Mouse (Mus musculus) myocyte (in vitro differentiated cells): Measurements from ENCODE around the gene Skp1a. TPM values are rescaled to one million over a fixed set of nuclear protein-coding genes. Genes with fewer than 3 reads are reported as not detected.

ENCODE experiments used
- H3K27me3 ChIP-seq: one replicate; pipeline ENCODE4 v1.6.1; 2011; ENCODE audit not compliant: control insufficient read depth, insufficient read depth, insufficient read length
- H3K36me3 ChIP-seq: one replicate; pipeline ENCODE4 v1.6.1; 2011; ENCODE audit not compliant: control insufficient read depth, insufficient read depth
- H3K4me2 ChIP-seq: one replicate; pipeline ENCODE4 v1.6.1; 2011; ENCODE audit warnings: low read depth, control low read depth
- H3K4me3 ChIP-seq: one replicate; pipeline ENCODE4 v1.5.1; 2011; ENCODE audit warnings: mild to moderate bottlenecking, control low read depth, moderate library complexity
- H3K79me2 ChIP-seq: one replicate; pipeline ENCODE4 v1.6.1; 2011; ENCODE audit not compliant: control insufficient read depth, insufficient read depth
- H3ac ChIP-seq: one replicate; pipeline ENCODE4 v1.6.1; 2011; ENCODE audit not compliant: control insufficient read depth, insufficient read length
- CEBPB ChIP-seq: IDR thresholded peaks from 2 replicates; pipeline ENCODE4 v1.6.1; 2011; ENCODE audit warnings: mild to moderate bottlenecking, moderate library complexity; ENCODE audit not compliant: poor library complexity, insufficient read depth, severe bottlenecking
- E2F4 ChIP-seq: IDR thresholded peaks from one replicate; pipeline ENCODE4 v1.6.1; 2011; ENCODE audit warnings: mild to moderate bottlenecking, control low read depth, moderate library complexity; ENCODE audit not compliant: insufficient read depth
- MAX ChIP-seq: IDR thresholded peaks from one replicate; pipeline ENCODE4 v1.6.1; 2011; ENCODE audit warnings: low read depth, mild to moderate bottlenecking, control low read depth
- MYOD1 ChIP-seq, 3 experiments: IDR thresholded peaks; one replicate each; pipeline ENCODE4 v1.6.1; 2011; ENCODE audit warnings: control low read depth in 2 of 3, low read depth in 2 of 3, mild to moderate bottlenecking in 2 of 3, moderate library complexity in 1 of 3; ENCODE audit not compliant: insufficient read length in 2 of 3, control insufficient read depth in 1 of 3
- MYOG ChIP-seq, 3 experiments: IDR thresholded peaks; one replicate each; pipeline ENCODE4 v1.6.1; 2011; ENCODE audit warnings: control low read depth in 2 of 3, low read depth in 2 of 3, mild to moderate bottlenecking in 2 of 3; ENCODE audit not compliant: insufficient read length in 2 of 3, control insufficient read depth in 1 of 3, insufficient read depth in 1 of 3
- POLR2A ChIP-seq: IDR thresholded peaks from one replicate; pipeline ENCODE4 v1.6.1; 2011; ENCODE audit warnings: low read depth, mild to moderate bottlenecking, control low read depth, moderate library complexity; ENCODE audit not compliant: insufficient read length
- POLR2AphosphoS2 ChIP-seq: IDR thresholded peaks from one replicate; pipeline ENCODE4 v1.6.1; 2011; ENCODE audit warnings: low read depth, control low read depth; ENCODE audit not compliant: insufficient read length
- REST ChIP-seq: IDR thresholded peaks from one replicate; pipeline ENCODE4 v1.6.1; 2011; ENCODE audit warnings: mild to moderate bottlenecking, control low read depth, moderate library complexity; ENCODE audit not compliant: insufficient read depth, insufficient read length
- SRF ChIP-seq: IDR thresholded peaks from one replicate; pipeline ENCODE4 v1.6.1; 2011; ENCODE audit warnings: low read depth; ENCODE audit not compliant: control insufficient read depth, insufficient read length
- TCF12 ChIP-seq: IDR thresholded peaks from one replicate; pipeline ENCODE4 v1.6.1; 2011; ENCODE audit warnings: mild to moderate bottlenecking, control low read depth; ENCODE audit not compliant: poor library complexity, insufficient read depth, severe bottlenecking
- TCF3 ChIP-seq: IDR thresholded peaks from one replicate; pipeline ENCODE4 v1.6.1; 2011; ENCODE audit warnings: low read depth, control low read depth; ENCODE audit not compliant: insufficient read length
- USF1 ChIP-seq: IDR thresholded peaks from one replicate; pipeline ENCODE4 v1.6.1; 2011; ENCODE audit warnings: low read depth, mild to moderate bottlenecking, control low read depth, moderate library complexity
- polyA plus RNA-seq: library from polyadenylated mRNA; unstranded; fragments of >200 nt; fragmentation: generic; extraction: Trizol; gene quantifications from one replicate; pipeline ENCODE4 v1.2.1, GENCODE M21; 2012; ENCODE audit warnings: missing spikeins

The Skp1a gene
- polyA plus RNA-seq, 1 experiment, result 168 TPM

DNA sequence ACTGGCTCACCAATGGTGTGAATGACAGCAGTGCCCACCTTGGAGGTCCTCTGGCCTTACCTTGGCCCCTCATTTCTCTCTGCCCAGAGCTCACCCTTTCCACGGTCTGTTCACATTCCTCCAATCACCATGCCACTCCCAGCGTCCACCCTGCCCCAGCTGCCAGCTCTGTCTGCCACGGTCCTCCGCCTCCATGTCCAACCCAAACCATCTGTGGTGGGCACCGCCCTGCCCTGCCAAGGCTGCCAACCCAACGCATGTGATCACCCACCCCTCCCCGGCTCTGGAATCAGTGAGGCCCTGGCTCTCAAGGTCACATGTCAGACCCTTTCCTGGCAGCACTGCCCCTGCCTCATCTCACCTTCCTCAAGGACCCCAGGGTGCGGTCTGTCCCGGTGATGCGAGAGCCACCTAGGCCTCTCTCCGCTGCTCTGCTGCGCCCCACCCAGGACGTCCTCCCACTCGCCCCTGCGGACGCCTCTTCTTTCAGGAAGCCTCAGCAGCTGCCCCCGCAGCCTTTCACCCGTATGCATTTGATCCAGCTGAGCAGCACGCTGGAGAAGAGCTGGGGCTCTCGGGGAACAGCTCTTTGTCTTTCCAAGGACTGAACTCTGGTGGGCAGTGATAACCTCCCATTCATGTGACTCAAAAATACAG lies 42.8 kb downstream of the Skp1a start:
- Histone ChIP-seq H3ac (no peak overlapping the region), H3K4me3 (no peak overlapping the region)
- TF ChIP-seq MAX (no peak), MYOD1 (IDR thresholded peaks at IDR 0.05; ENCODE audit: control insufficient read depth in 1 of 3, insufficient read length in 2 of 3, low read depth in 2 of 3) (peak in 2 of 3 experiments; percentile 85 to 92), SRF (no peak), POLR2A (peak; percentile 56), TCF3 (peak; percentile 22), USF1 (peak; percentile 18), TCF12 (peak; percentile 29), POLR2AphosphoS2 (peak; percentile 47), MYOG (IDR thresholded peaks at IDR 0.05; ENCODE audit: control insufficient read depth in 1 of 3, insufficient read depth in 1 of 3, insufficient read length in 2 of 3, low read depth in 2 of 3) (peak in 2 of 3 experiments; percentile 88 to 91)

DNA sequence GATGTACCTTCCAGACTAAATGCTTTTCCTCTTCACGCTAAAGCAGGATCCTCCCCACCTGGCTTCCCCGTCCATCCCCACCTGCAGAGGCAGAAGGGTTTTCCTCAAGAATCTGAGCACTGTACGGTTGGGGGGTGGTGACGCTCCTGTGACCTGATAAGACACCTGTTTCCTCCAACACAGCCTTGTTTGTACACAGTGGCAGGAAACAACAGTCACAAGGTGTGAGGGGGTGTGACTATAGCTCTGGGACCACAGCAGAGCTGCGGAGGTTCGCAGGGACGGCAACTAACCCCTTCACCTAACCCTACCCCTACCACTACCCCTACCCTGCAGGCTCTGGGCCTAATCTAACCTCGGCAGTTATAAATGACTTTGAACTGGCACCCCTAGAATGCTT lies 43.6 kb downstream of the Skp1a start:
- H3K4me3 ChIP-seq, result no peak overlapping the region
- H3K79me2 ChIP-seq, result no peaks in the 10 kb centered on the region
- H3K36me3 ChIP-seq, result peaks cover 5% of the 10 kb centered on the region
- H3ac ChIP-seq, result no peak overlapping the region
- no peaks in the 10 kb centered on the region for H3K27me3 ChIP-seq
- TF ChIP-seq MYOD1 (IDR thresholded peaks at IDR 0.05; ENCODE audit: control insufficient read depth in 1 of 3, insufficient read length in 2 of 3, low read depth in 2 of 3) (peak in 1 of 3 experiments; percentile 33), CEBPB (no peak), E2F4 (no peak)
- H3K4me2 ChIP-seq, result no peak overlapping the region

More for the DNA sequence above, 42.8 kb downstream of the Skp1a start:
- H3K4me2 ChIP-seq, result peak overlapping the region; percentile 76
- H3K27me3 ChIP-seq, result no peaks in the 10 kb centered on the region
- no peaks in the 10 kb centered on the region for H3K79me2 ChIP-seq
- H3K36me3 ChIP-seq, result peaks cover 3% of the 10 kb centered on the region

DNA sequence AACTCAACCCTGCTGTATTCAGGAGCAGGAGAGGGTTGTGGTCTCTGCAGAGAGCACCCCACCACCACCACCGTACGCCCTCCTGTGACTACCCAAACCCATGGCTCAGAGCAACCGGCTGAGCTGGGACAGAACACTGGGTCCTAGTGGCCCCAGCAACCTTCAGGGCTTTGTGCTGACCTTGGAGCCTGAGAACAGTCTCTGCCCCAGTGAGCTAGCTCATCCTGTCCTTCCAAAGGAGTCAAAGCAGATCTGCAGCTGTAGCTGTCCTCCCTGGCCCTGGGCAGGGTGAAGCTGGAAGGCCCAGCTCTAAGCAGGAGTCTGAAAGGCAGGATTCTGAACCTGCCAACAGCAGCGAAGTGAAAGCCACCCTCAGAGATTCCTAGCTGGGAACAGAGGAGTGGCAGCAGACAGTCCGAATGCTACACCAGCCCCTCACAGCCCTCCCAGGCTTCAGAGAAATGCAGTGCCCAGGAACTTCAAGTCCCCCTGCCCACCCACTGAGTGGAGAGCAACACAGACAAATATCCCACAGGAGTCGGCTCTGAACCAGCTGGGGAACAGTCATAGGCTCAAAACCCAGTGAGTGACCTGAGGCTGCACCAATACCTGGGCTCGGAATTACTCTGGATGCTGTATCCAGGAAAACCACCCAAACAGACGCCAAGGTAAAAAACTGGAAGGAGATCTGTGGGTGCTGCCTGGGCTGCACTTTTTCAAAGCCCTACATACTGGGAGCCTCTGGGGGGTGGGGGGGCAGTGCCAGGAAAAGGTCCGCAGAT lies 44.2 kb downstream of the Skp1a start:
- no peak overlapping the region for H3K4me2 ChIP-seq
- no peak overlapping the region for H3K4me3 ChIP-seq
- peaks cover 5% of the 10 kb centered on the region for H3K36me3 ChIP-seq
- no peaks in the 10 kb centered on the region for H3K27me3 ChIP-seq
- H3ac ChIP-seq, result no peak overlapping the region
- TF ChIP-seq CEBPB (no peak), E2F4 (no peak), TCF3 (no peak), USF1 (no peak)
- no peaks in the 10 kb centered on the region for H3K79me2 ChIP-seq

GRCm38 (mm10) chr11:52276961-52277391 lies 45.2 kb downstream of the Skp1a start:
- Histone ChIP-seq H3K79me2 (peaks cover 3% of the 10 kb centered on the region), H3K36me3 (peaks cover 5% of the 10 kb centered on the region), H3K4me2 (no peak overlapping the region), H3ac (no peak overlapping the region), H3K27me3 (no peaks in the 10 kb centered on the region), H3K4me3 (no peak overlapping the region)
- no peak for TF ChIP-seq POLR2AphosphoS2

- no peak overlapping the region for H3ac ChIP-seq
- peaks cover 5% of the 10 kb centered on the region for H3K36me3 ChIP-seq
- no peaks in the 10 kb centered on the region for H3K27me3 ChIP-seq
- H3K4me2 ChIP-seq, result no peak overlapping the region
- TF ChIP-seq CEBPB (no peak), REST (no peak), MAX (no peak), USF1 (no peak), MYOD1 (IDR thresholded peaks at IDR 0.05; ENCODE audit: control insufficient read depth in 1 of 3, insufficient read length in 2 of 3, low read depth in 2 of 3) (no peak), TCF3 (no peak), MYOG (IDR thresholded peaks at IDR 0.05; ENCODE audit: control insufficient read depth in 1 of 3, insufficient read depth in 1 of 3, insufficient read length in 2 of 3, low read depth in 2 of 3) (no peak), TCF12 (no peak), POLR2A (no peak), POLR2AphosphoS2 (no peak), E2F4 (no peak), SRF (no peak)
- no peak overlapping the region for H3K4me3 ChIP-seq
- peaks cover 3% of the 10 kb centered on the region for H3K79me2 ChIP-seq
Observed at GRCm38 (mm10) chr11:52277433-52278150, 45.8 kb downstream of the Skp1a start.
